ENCODE assay signal across 9 mouse cellular contexts in genomic region chr8:105964506-105965265, GRCm38 (mm10). TPM values are rescaled to one million over a fixed set of nuclear protein-coding genes. Genes with fewer than 3 reads are reported as not detected.
DNase-seq lines count a peak whose midpoint lies in the region; ATAC-seq and TF ChIP-seq lines count a peak whose summit lies in the region.
"Had no signal": no experiment of that assay in that cellular context is flagged by ENCODE, and none has a peak within 500 bp of the region (broad histone marks: within the 10 kb centered on the region; RNA-seq: fewer than 3 reads in every experiment).

No protein-coding gene starts in this region.

- DNase-seq in liver, adult 2 months (ENCODE audit: extremely low read depth, low read depth, low spot score) = peak; percentile 31
- DNase-seq in liver = no peak
- no peak for DNase-seq in forebrain, embryonic 10.5 days (ENCODE audit: extremely low spot score, low spot score)
- DNase-seq in left cerebral cortex, adult 11 months (ENCODE audit: low spot score) = no peak
- no peak for DNase-seq in natural killer cell, adult 2 months (ENCODE audit: low spot score in 2 of 2)
- no peak for DNase-seq in cerebellum, adult 11-12 months
- DNase-seq: kidney, adult 8-10 months had no signal

- WGBS in liver, adult 2 months = 53% methylated on average over 12 of the region's 12 CpGs
- 75% methylated on average over 12 of the region's 12 CpGs for WGBS in forebrain, embryonic 10.5 days
- WGBS in intestine, postnatal 0 days = 64% methylated on average over 12 of the region's 12 CpGs
- WGBS in neural tube, embryonic 15.5 days = 73% methylated on average over 12 of the region's 12 CpGs

- no peaks in the 10 kb centered on the region for H3K9me3 ChIP-seq in forebrain, embryonic 10.5 days
- H3K9me3 ChIP-seq in intestine, postnatal 0 days (ENCODE audit: control insufficient read depth) = no peaks in the 10 kb centered on the region
- no peaks in the 10 kb centered on the region for H3K9me3 ChIP-seq in neural tube, embryonic 15.5 days (replicated peaks)

- H3K79me2 ChIP-seq in liver, adult 2 months (ENCODE audit: control insufficient read depth, insufficient read depth, low read length) = peaks cover 20% of the 10 kb centered on the region; the same call in 1 of the 2 replicates

- peak overlapping the region; percentile 80 for H3K4me2 ChIP-seq in intestine, postnatal 0 days (replicated peaks; ENCODE audit: low read depth)
- H3K4me2 ChIP-seq in neural tube, embryonic 15.5 days = peak overlapping the region; percentile 57

- no peak overlapping the region for H3K27ac ChIP-seq in liver, adult 2 months (replicated peaks; ENCODE audit: insufficient read depth, low read depth, low read length)
- 0 out of 2 replicates have a peak overlapping the region, but pooled peaks have one; percentile 84 for H3K27ac ChIP-seq in forebrain, embryonic 10.5 days
- no peak overlapping the region for H3K27ac ChIP-seq in intestine, postnatal 0 days (ENCODE audit: low read depth, low read length)
- no peak overlapping the region for H3K27ac ChIP-seq in neural tube, embryonic 15.5 days (replicated peaks)

- no peak overlapping the region; the same call in 1 of the 2 replicates for H3K9ac ChIP-seq in liver, adult 2 months (ENCODE audit: low read depth, low read length)
- peak overlapping the region; percentile 58; the same call in 1 of the 2 replicates for H3K9ac ChIP-seq in intestine, postnatal 0 days (ENCODE audit: low read depth, low read length)
- H3K9ac ChIP-seq in neural tube, embryonic 15.5 days (replicated peaks) = no peak overlapping the region

- no peak for TF ChIP-seq CTCF in liver, adult 2 months (IDR thresholded peaks at IDR 0.05; ENCODE audit: low read depth, low read length)
- no peak for TF ChIP-seq CTCF in intestine, postnatal 0 days (IDR thresholded peaks at IDR 0.05; ENCODE audit: low read depth)

- H3K4me1 ChIP-seq in liver, adult 2 months (ENCODE audit: control insufficient read depth, insufficient read depth, low read length) = peaks cover 13% of the 10 kb centered on the region
- peaks cover 39% of the 10 kb centered on the region for H3K4me1 ChIP-seq in forebrain, embryonic 10.5 days
- no peaks in the 10 kb centered on the region for H3K4me1 ChIP-seq in intestine, postnatal 0 days (replicated peaks; ENCODE audit: control insufficient read depth, insufficient read depth, low read length)
- peaks cover 21% of the 10 kb centered on the region for H3K4me1 ChIP-seq in neural tube, embryonic 15.5 days

- no peak for ATAC-seq in intestine, postnatal 0 days
- ATAC-seq in neural tube, embryonic 15.5 days (ENCODE audit: low FRiP score) = no peak

- no peaks in the 10 kb centered on the region for H3K36me3 ChIP-seq in liver, adult 2 months (ENCODE audit: control insufficient read depth, insufficient read depth, low read length)
- peaks cover 2% of the 10 kb centered on the region; the same call in 1 of the 2 replicates for H3K36me3 ChIP-seq in forebrain, embryonic 10.5 days (replicated peaks)
- H3K36me3 ChIP-seq in intestine, postnatal 0 days (ENCODE audit: control insufficient read depth, insufficient read depth) = no peaks in the 10 kb centered on the region
- no peaks in the 10 kb centered on the region for H3K36me3 ChIP-seq in neural tube, embryonic 15.5 days

- peak overlapping the region; percentile 91; the same call in 1 of the 2 replicates for H3K4me3 ChIP-seq in liver, adult 2 months (ENCODE audit: insufficient read depth, low read depth, low read length)
- peak overlapping the region; percentile 70 for H3K4me3 ChIP-seq in forebrain, embryonic 10.5 days
- peak overlapping the region; percentile 62 for H3K4me3 ChIP-seq in intestine, postnatal 0 days (ENCODE audit: low read depth, low read length)
- peak overlapping the region; percentile 44 for H3K4me3 ChIP-seq in neural tube, embryonic 15.5 days (replicated peaks)

- no peak for TF ChIP-seq POLR2A in liver, adult 2 months (IDR thresholded peaks at IDR 0.05; ENCODE audit: extremely low read depth, insufficient read depth, low read length)

- no peaks in the 10 kb centered on the region for H3K27me3 ChIP-seq in liver, adult 2 months (ENCODE audit: control insufficient read depth, insufficient read depth, low read length)
- H3K27me3 ChIP-seq in forebrain, embryonic 10.5 days (ENCODE audit: poor library complexity, severe bottlenecking) = peaks cover 50% of the 10 kb centered on the region
- H3K27me3 ChIP-seq in intestine, postnatal 0 days (replicated peaks; ENCODE audit: control insufficient read depth, insufficient read depth, low read length) = peaks cover 8% of the 10 kb centered on the region; the same call in 1 of the 2 replicates
- H3K27me3 ChIP-seq in neural tube, embryonic 15.5 days (replicated peaks) = peaks cover 37% of the 10 kb centered on the region

RNA-seq across cellular contexts. Expression of gene Slc12a4, which starts 1.2 kb away (rescaled TPM):
- 10.8 and 14.2 TPM in 2 replicates for total RNA-seq in liver, adult 2 months (2014; rRNA removed)
- polyA plus RNA-seq in liver, adult 2 months (2012; rRNA removed) = 10.7 and 16.0 TPM in 2 replicates
- polyA plus RNA-seq in forebrain, embryonic 10.5 days (2016; fragmentation: Nextera tagmentation; extraction: Ambion mirVana) = 14.9 and 17.8 TPM in 2 replicates
- 6.8 and 8.0 TPM in 2 replicates for polyA plus RNA-seq in intestine, postnatal 0 days (2015; fragmentation: Nextera tagmentation; extraction: Ambion mirVana)
- 10.8 and 14.1 TPM in 2 replicates for polyA plus RNA-seq in neural tube, embryonic 15.5 days (2015; fragmentation: Nextera tagmentation; extraction: Ambion mirVana)

RNA-seq across cellular contexts. Expression of gene Dpep3, which starts 14.5 kb away (rescaled TPM):
- not detected in 2 replicates for total RNA-seq in liver, adult 2 months (2014; rRNA removed)
- not detected in 2 replicates for polyA plus RNA-seq in liver, adult 2 months (2012; rRNA removed)
- polyA plus RNA-seq in forebrain, embryonic 10.5 days (2016; fragmentation: Nextera tagmentation; extraction: Ambion mirVana) = not detected in 2 replicates
- polyA plus RNA-seq in intestine, postnatal 0 days (2015; fragmentation: Nextera tagmentation; extraction: Ambion mirVana) = not detected in 2 replicates
- not detected in 2 replicates for polyA plus RNA-seq in neural tube, embryonic 15.5 days (2015; fragmentation: Nextera tagmentation; extraction: Ambion mirVana)

RNA-seq across cellular contexts. Expression of gene Lcat, which starts 21.5 kb away (rescaled TPM):
- 215 and 324 TPM in 2 replicates for total RNA-seq in liver, adult 2 months (2014; rRNA removed)
- 919 and 969 TPM in 2 replicates for polyA plus RNA-seq in liver, adult 2 months (2012; rRNA removed)
- 0.76 and 1.4 TPM in 2 replicates for polyA plus RNA-seq in forebrain, embryonic 10.5 days (2016; fragmentation: Nextera tagmentation; extraction: Ambion mirVana)
- 0.20 and 0.37 TPM in 2 replicates for polyA plus RNA-seq in intestine, postnatal 0 days (2015; fragmentation: Nextera tagmentation; extraction: Ambion mirVana)
- polyA plus RNA-seq in neural tube, embryonic 15.5 days (2015; fragmentation: Nextera tagmentation; extraction: Ambion mirVana) = 3.1 and 3.3 TPM in 2 replicates

RNA-seq across cellular contexts. Expression of gene Psmb10, which starts 26.4 kb away (rescaled TPM):
- 86.8 and 109 TPM in 2 replicates for total RNA-seq in liver, adult 2 months (2014; rRNA removed)
- polyA plus RNA-seq in liver, adult 2 months (2012; rRNA removed) = 122 and 139 TPM in 2 replicates
- polyA plus RNA-seq in forebrain, embryonic 10.5 days (2016; fragmentation: Nextera tagmentation; extraction: Ambion mirVana) = 28.9 and 31.5 TPM in 2 replicates
- polyA plus RNA-seq in intestine, postnatal 0 days (2015; fragmentation: Nextera tagmentation; extraction: Ambion mirVana) = 186 and 204 TPM in 2 replicates
- 86.8 and 142 TPM in 2 replicates for polyA plus RNA-seq in neural tube, embryonic 15.5 days (2015; fragmentation: Nextera tagmentation; extraction: Ambion mirVana)

RNA-seq across cellular contexts. Expression of gene Dus2, which starts 26.5 kb away (rescaled TPM):
- total RNA-seq in liver, adult 2 months (2014; rRNA removed) = 5.7 and 6.8 TPM in 2 replicates
- 5.6 and 7.1 TPM in 2 replicates for polyA plus RNA-seq in liver, adult 2 months (2012; rRNA removed)
- polyA plus RNA-seq in forebrain, embryonic 10.5 days (2016; fragmentation: Nextera tagmentation; extraction: Ambion mirVana) = 19.4 and 20.5 TPM in 2 replicates
- 7.6 and 8.3 TPM in 2 replicates for polyA plus RNA-seq in intestine, postnatal 0 days (2015; fragmentation: Nextera tagmentation; extraction: Ambion mirVana)
- 27.8 and 30.6 TPM in 2 replicates for polyA plus RNA-seq in neural tube, embryonic 15.5 days (2015; fragmentation: Nextera tagmentation; extraction: Ambion mirVana)

Comparison
In these comparisons a context has a peak if more than half of its experiments do, and no peak if none do; other contexts are left out.
1. RNA of gene Lcat, which starts 21.5 kb away (polyA plus RNA-seq): 919 to 969 TPM in liver, adult 2 months; 3.1 to 3.3 TPM in neural tube, embryonic 15.5 days, 0.76 to 1.4 TPM in forebrain, embryonic 10.5 days and 0.20 to 0.37 TPM in intestine, postnatal 0 days; every median in the first group is over 100 times any median in the second.
2. Peak in every context shown above with its lines, with median percentiles within 50 percentile points of each other: H3K4me3 ChIP-seq.